Mouse (Mus musculus) small intestine, adult 2 months (tissue): ENCODE results near the gene Bach2.

ENCODE experiments used
- CTCF ChIP-seq: fragments of 200-500 bp; IDR thresholded peaks from 2 replicates; pipeline ENCODE4 v1.5.1; 2012; ENCODE audit warnings: low read depth, mild to moderate bottlenecking, control low read depth, inconsistent platforms, low read length, moderate library complexity, mixed read lengths; ENCODE audit not compliant: insufficient replicate concordance, insufficient read length; ENCODE audit errors: extremely low read depth
- POLR2A ChIP-seq: fragments of 200-500 bp; IDR thresholded peaks from 2 replicates; pipeline ENCODE4 v1.6.1; 2012; ENCODE audit warnings: low read depth, mild to moderate bottlenecking, control low read depth, inconsistent platforms, low read length, moderate library complexity

DNA sequence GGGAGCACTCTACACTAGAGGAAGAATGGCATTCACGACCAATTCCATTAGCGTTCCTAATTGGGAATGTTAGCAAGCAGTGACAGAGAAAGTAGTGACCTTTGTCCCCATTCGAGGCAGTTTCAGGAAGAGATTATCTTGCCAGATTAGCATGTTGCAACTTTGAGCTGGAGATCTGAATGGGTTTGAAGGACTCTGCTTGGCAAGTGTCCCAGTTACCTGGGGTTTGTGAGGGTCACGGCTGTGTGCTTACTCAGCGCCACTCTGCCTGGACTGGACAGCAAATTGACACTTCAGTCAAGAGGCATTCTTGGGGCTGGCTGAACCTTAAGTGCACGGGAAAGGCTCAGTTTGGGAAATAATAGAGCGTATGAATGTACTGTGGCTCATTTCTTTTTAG lies 8.2 kb downstream of the Bach2 start:
- no peak for TF ChIP-seq CTCF
- no peak for TF ChIP-seq POLR2A
